Mouse (Mus musculus): ENCODE data around the gene Olfr560. TPM values are rescaled to one million over a fixed set of nuclear protein-coding genes. Genes with fewer than 3 reads are reported as not detected.

Gene Olfr560
- polyA plus RNA-seq (2012; rRNA removed): not detected in 2 replicates

DNA sequence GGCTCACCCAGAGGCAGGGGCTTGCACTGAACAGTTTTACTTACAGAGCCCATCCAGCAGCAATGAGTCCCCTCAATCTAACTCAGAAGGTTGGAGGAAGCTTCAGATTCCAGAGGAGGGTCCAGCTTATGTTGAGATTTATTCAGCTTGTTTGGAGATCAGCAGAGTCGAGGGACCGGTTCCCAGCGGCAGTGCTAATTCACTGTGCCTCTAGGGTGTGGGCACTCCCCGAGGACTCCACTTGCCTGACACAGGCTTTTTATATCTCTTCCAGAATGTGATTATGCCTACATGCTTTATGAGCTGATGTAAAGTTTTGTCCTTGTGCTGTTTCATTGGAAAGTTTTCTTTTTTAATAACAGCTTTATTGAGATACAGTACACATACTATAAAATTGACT, at the start of gene Olfr560, which contains the start of gene Olfr78:
Gene Olfr560 (minus strand): TSS at position 101 of the 400 bp plus-strand sequence.
Gene Olfr78 (minus strand): TSS at position 206 of the 400 bp plus-strand sequence.
- no peak for DNase-seq
- Histone ChIP-seq H3K27ac (ENCODE audit: insufficient read depth, low read depth, low read length) (no peak within 1 kb of the TSS), H3K4me1 (ENCODE audit: control insufficient read depth, insufficient read depth, low read length) (no peaks in the 10 kb centered on the region), H3K27me3 (replicated peaks; ENCODE audit: control insufficient read depth, insufficient read depth, low read length) (no peaks in the 10 kb centered on the region; the same call in 1 of the 2 replicates), H3K4me3 (ENCODE audit: insufficient read depth, low read depth, low read length) (no peak within 1 kb of the TSS), H3K36me3 (ENCODE audit: control insufficient read depth, insufficient read depth, low read length) (no peaks in the 10 kb centered on the region)
- 78% methylated on average over 4 of the region's 4 CpGs for WGBS
- TF ChIP-seq CTCF (conservative IDR thresholded peaks at IDR 0.05; ENCODE audit: insufficient read depth, insufficient read length, low read depth, low read length) (no peak), POLR2A (IDR thresholded peaks at IDR 0.05; ENCODE audit: low read depth, low read length) (no peak)

DNA sequence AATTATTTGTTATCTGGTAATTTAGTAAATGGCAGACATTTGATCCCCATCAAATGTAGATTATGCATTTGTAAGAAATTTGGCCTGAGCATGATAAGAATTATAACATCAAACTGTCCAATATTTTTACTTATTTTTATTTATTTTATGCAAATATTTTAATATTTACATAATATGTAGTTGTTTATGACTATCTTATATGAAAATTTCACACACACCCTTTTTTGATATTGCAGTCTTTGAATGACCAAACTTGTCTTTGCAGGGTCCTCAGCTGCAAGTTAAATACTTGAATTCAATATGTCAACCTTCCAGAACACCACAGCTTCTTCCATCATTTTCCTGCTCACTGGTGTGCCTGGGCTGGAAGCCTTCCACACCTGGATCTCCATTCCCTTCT, 44.0 kb upstream of the Olfr560 start, which contains the start of gene Olfr564:
Gene Olfr564 (plus strand): TSS at position 301 of the 400 bp plus-strand sequence.
- TF ChIP-seq CTCF (conservative IDR thresholded peaks at IDR 0.05; ENCODE audit: insufficient read depth, insufficient read length, low read depth, low read length) (no peak), POLR2A (IDR thresholded peaks at IDR 0.05; ENCODE audit: low read depth, low read length) (no peak)
- DNase-seq: no peak
- Histone ChIP-seq H3K4me1 (ENCODE audit: control insufficient read depth, insufficient read depth, low read length) (no peaks in the 10 kb centered on the region), H3K27me3 (replicated peaks; ENCODE audit: control insufficient read depth, insufficient read depth, low read length) (no peaks in the 10 kb centered on the region), H3K36me3 (ENCODE audit: control insufficient read depth, insufficient read depth, low read length) (no peaks in the 10 kb centered on the region), H3K27ac (ENCODE audit: insufficient read depth, low read depth, low read length) (no peak within 1 kb of the TSS), H3K4me3 (ENCODE audit: insufficient read depth, low read depth, low read length) (no peak within 1 kb of the TSS)

DNA sequence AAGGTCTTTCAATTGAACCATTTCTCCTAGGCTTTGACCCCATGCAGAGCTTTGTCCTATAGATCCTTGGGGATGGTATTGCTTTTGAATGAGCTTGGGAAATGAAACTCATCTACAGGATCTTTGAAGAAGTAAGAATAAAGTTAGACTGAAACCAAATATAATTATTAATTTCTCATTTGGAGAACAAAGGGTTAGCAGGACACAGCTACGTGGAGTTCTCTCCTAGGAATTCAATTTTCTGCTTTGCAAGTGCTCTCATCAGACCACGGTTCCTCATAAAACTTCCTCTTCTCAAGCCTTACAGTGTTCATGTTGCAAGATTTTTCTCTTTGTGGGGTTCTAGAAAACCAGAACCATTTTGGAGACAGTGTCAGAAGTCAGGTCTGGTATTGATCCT, 11.8 kb upstream of the Olfr560 start, which contains the start of gene Olfr561:
Gene Olfr561 (plus strand): TSS at position 301 of the 400 bp plus-strand sequence.
- TF ChIP-seq POLR2A (IDR thresholded peaks at IDR 0.05; ENCODE audit: low read depth, low read length): no peak
- TF ChIP-seq CTCF (conservative IDR thresholded peaks at IDR 0.05; ENCODE audit: insufficient read depth, insufficient read length, low read depth, low read length): no peak
- H3K27me3 ChIP-seq (replicated peaks; ENCODE audit: control insufficient read depth, insufficient read depth, low read length): no peaks in the 10 kb centered on the region
- no peak for DNase-seq
- WGBS: 74% methylated on average over 2 of the region's 2 CpGs
- H3K4me1 ChIP-seq (ENCODE audit: control insufficient read depth, insufficient read depth, low read length): no peaks in the 10 kb centered on the region
- no peaks in the 10 kb centered on the region for H3K36me3 ChIP-seq (ENCODE audit: control insufficient read depth, insufficient read depth, low read length)
- H3K4me3 ChIP-seq (ENCODE audit: insufficient read depth, low read depth, low read length): no peak within 1 kb of the TSS
- no peak within 1 kb of the TSS for H3K27ac ChIP-seq (ENCODE audit: insufficient read depth, low read depth, low read length)

DNA sequence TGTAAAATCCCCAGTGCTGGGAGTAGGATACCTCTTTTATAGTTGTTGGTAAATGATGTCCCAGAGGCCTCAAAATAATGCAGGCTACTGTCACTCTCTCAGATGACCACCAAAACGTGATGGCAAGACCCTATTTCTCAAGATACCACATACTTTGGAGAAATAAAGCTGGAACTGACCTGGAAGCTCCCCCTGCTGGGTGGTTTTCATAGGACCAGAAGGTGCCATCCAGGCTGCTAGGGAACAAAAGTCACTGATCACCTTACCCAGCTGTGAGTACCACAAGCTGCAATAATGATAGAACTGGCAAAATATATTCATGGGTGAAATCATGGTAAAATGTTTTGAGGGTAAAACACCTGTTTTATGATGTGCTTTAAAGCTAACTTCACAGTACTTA, 7.1 kb downstream of the Olfr560 start:
- no peaks in the 10 kb centered on the region for H3K27me3 ChIP-seq (replicated peaks; ENCODE audit: control insufficient read depth, insufficient read depth, low read length)
- H3K4me3 ChIP-seq (ENCODE audit: insufficient read depth, low read depth, low read length): no peak overlapping the region
- TF ChIP-seq POLR2A (IDR thresholded peaks at IDR 0.05; ENCODE audit: low read depth, low read length) (no peak), CTCF (conservative IDR thresholded peaks at IDR 0.05; ENCODE audit: insufficient read depth, insufficient read length, low read depth, low read length) (peak; percentile 23; the same call in 1 of the 2 replicates)
- 7% methylated on average over 1 of the region's 1 CpGs for WGBS
- H3K27ac ChIP-seq (ENCODE audit: insufficient read depth, low read depth, low read length): no peak overlapping the region
- no peak for DNase-seq
- H3K36me3 ChIP-seq (ENCODE audit: control insufficient read depth, insufficient read depth, low read length): no peaks in the 10 kb centered on the region
- H3K4me1 ChIP-seq (ENCODE audit: control insufficient read depth, insufficient read depth, low read length): no peaks in the 10 kb centered on the region

DNA sequence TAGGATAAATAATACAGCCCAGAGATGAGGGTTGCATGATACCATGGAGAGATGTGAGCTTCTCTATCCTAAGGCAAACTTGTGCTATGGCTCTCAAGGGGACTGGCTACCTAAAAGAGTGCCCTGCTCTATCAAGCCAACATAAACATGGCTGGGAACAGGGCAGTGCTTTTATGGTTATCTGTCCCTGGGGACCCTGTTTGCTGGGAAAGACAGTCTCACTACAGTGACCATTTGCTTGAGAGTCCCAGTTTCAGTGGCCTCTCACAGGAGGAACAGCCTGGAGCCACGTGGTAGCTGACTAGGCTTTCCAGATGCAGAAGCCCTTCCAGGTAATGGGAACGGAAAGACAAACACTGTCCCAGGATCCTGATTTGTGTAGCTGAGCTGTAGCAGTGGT, 21.5 kb downstream of the Olfr560 start:
- 20% methylated on average over 2 of the region's 2 CpGs for WGBS
- TF ChIP-seq POLR2A (IDR thresholded peaks at IDR 0.05; ENCODE audit: low read depth, low read length) (no peak), CTCF (conservative IDR thresholded peaks at IDR 0.05; ENCODE audit: insufficient read depth, insufficient read length, low read depth, low read length) (no peak)
- H3K36me3 ChIP-seq (ENCODE audit: control insufficient read depth, insufficient read depth, low read length): no peaks in the 10 kb centered on the region
- H3K27me3 ChIP-seq (replicated peaks; ENCODE audit: control insufficient read depth, insufficient read depth, low read length): no peaks in the 10 kb centered on the region
- no peak overlapping the region for H3K27ac ChIP-seq (ENCODE audit: insufficient read depth, low read depth, low read length)
- no peak for DNase-seq
- H3K4me1 ChIP-seq (ENCODE audit: control insufficient read depth, insufficient read depth, low read length): no peaks in the 10 kb centered on the region
- no peak overlapping the region for H3K4me3 ChIP-seq (ENCODE audit: insufficient read depth, low read depth, low read length)

DNA sequence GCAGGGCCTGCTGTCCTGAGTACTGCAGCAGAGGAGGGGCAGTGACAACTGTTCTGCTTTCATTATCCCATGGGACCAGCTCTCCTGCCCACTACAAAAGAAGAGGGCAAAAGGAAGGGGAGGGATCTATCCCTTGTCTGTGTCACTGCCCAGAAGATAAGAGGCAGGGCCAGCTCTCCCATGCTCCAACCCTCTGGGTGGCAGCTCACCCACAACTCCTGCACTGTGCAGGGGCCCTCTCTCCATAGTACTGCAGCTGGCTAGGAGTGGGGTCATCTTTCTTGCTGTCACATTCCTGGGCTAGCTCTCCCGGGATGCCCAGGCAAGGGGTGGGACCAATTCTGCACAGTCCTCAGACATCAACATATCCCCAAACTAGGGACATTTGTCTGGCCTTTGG, 25.4 kb downstream of the Olfr560 start:
- Histone ChIP-seq H3K36me3 (ENCODE audit: control insufficient read depth, insufficient read depth, low read length) (no peaks in the 10 kb centered on the region), H3K27me3 (replicated peaks; ENCODE audit: control insufficient read depth, insufficient read depth, low read length) (no peaks in the 10 kb centered on the region), H3K4me3 (ENCODE audit: insufficient read depth, low read depth, low read length) (no peak overlapping the region), H3K27ac (ENCODE audit: insufficient read depth, low read depth, low read length) (no peak overlapping the region), H3K4me1 (ENCODE audit: control insufficient read depth, insufficient read depth, low read length) (no peaks in the 10 kb centered on the region)
- TF ChIP-seq POLR2A (IDR thresholded peaks at IDR 0.05; ENCODE audit: low read depth, low read length): no peak
- WGBS: 19% methylated on average over 1 of the region's 1 CpGs
- DNase-seq: no peak

DNA sequence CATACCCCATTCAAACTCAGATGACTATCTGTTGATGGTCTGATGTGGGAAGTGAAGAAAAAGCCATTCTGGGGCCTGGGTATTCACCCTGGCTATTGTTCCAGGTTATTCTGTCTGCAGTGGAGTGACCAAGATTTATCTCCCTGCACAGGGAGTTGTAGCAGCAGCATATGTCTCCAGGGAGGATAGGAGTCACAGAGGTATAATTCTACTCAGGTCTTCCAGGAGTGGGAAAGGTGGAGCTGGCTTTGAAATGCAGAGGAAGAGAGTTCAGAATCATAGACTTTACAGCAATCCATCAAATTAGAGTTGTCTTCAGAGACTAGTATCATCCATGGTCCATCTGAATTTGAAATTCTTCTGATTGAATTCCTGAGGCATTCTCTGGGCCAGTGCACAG, 31.8 kb downstream of the Olfr560 start, which contains the start of gene Olfr559:
Gene Olfr559 (minus strand): TSS at position 101 of the 400 bp plus-strand sequence.
- H3K4me1 ChIP-seq (ENCODE audit: control insufficient read depth, insufficient read depth, low read length): no peaks in the 10 kb centered on the region
- no peaks in the 10 kb centered on the region for H3K36me3 ChIP-seq (ENCODE audit: control insufficient read depth, insufficient read depth, low read length)
- no peak for TF ChIP-seq CTCF (conservative IDR thresholded peaks at IDR 0.05; ENCODE audit: insufficient read depth, insufficient read length, low read depth, low read length)
- TF ChIP-seq POLR2A (IDR thresholded peaks at IDR 0.05; ENCODE audit: low read depth, low read length): no peak
- no peaks in the 10 kb centered on the region for H3K27me3 ChIP-seq (replicated peaks; ENCODE audit: control insufficient read depth, insufficient read depth, low read length)
- no peak for DNase-seq
- no peak within 1 kb of the TSS for H3K27ac ChIP-seq (ENCODE audit: insufficient read depth, low read depth, low read length)
- H3K4me3 ChIP-seq (ENCODE audit: insufficient read depth, low read depth, low read length): no peak within 1 kb of the TSS
